Comparison of ENCODE assay signal across 22 mouse cellular contexts in the genomic region with DNA sequence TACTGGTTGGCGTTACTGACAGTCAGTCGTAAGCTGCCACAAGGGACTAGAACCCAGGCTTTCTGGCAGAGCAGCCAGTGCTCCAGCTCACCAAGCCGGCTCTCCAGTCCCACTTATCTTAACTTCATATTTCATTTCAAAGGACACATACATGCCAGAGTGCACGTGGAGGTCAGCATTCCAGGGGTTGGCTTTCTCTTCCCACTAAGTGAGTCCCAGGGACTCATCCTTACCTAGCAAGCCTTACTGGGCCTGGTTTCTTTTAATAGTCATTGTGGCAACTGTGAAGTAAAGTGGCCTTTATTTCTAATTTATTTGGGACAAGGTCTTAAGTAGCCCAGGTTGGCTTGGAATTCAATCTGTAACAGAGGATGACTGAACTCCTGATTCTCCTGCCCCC.
"Had no signal": no experiment of that assay in that cellular context is flagged by ENCODE, and none has a peak within 500 bp of the region (broad histone marks: within the 10 kb centered on the region; RNA-seq: fewer than 3 reads in every experiment).

No protein-coding gene starts in this region.

- H3K4me3 ChIP-seq: limb, embryonic 12.5 days; limb, embryonic 15.5 days; midbrain, embryonic 12.5 days; midbrain, embryonic 15.5 days; neural tube, embryonic 12.5 days; neural tube, embryonic 15.5 days had no signal

- H3K27me3 ChIP-seq: limb, embryonic 12.5 days; limb, embryonic 15.5 days; midbrain, embryonic 12.5 days; midbrain, embryonic 15.5 days; neural tube, embryonic 12.5 days; neural tube, embryonic 15.5 days had no signal

- H3K36me3 ChIP-seq: midbrain, embryonic 12.5 days; midbrain, embryonic 15.5 days had no signal

- ATAC-seq: liver, postnatal 0 days; lung, postnatal 0 days; midbrain, embryonic 15.5 days had no signal

- H3K9me3 ChIP-seq: limb, embryonic 12.5 days; limb, embryonic 15.5 days; midbrain, embryonic 12.5 days; midbrain, embryonic 15.5 days; neural tube, embryonic 12.5 days; neural tube, embryonic 15.5 days had no signal

- H3K27ac ChIP-seq: kidney, postnatal 0 days; limb, embryonic 12.5 days; limb, embryonic 15.5 days; liver, embryonic 14.5 days; macrophage; midbrain, embryonic 12.5 days; midbrain, embryonic 15.5 days; neural tube, embryonic 12.5 days; neural tube, embryonic 15.5 days; stomach, postnatal 0 days had no signal

- DNase-seq: kidney, postnatal 25 days; left cerebral cortex, postnatal 4 days; liver, postnatal 0 days; lung, embryonic 14.5 days; right cerebral cortex, adult 18-20 months; right cerebral cortex, postnatal 14 days; right cerebral cortex, postnatal 4 days; thymus, adult 2 months; thymus, postnatal 14 days; thymus, postnatal 4 days had no signal

- H3K4me2 ChIP-seq: limb, embryonic 12.5 days; limb, embryonic 15.5 days; liver, embryonic 11.5 days; lung, embryonic 14.5 days; midbrain, embryonic 12.5 days; midbrain, embryonic 15.5 days; neural tube, embryonic 12.5 days; neural tube, embryonic 15.5 days had no signal

- H3K9ac ChIP-seq: limb, embryonic 12.5 days; limb, embryonic 15.5 days; liver, embryonic 14.5 days; liver, postnatal 0 days; lung, embryonic 14.5 days; midbrain, embryonic 12.5 days; midbrain, embryonic 15.5 days; neural tube, embryonic 12.5 days; neural tube, embryonic 15.5 days had no signal
